9 mouse cellular contexts compared by ENCODE assay signal in the genomic region with DNA sequence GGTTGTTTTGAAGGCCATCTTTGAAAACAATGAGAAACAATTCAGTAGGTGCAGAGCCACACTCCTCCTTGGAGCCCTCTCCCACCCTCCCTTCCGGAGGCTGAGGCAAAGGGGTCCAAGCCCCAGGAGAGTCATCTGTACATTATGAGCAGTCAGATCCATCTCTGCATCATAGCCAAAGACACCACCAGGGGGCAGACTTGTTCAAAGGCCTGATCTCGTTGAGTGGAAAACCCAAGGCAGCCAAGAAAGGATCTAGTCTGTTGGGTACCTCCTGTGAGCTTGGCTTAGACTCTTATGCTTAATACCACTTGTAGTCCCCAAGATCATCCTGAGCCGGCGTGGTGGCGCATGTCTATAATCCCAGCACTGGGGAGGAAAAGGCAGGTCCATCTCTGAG. TPM values are rescaled to one million over a fixed set of nuclear protein-coding genes. Genes with fewer than 3 reads are reported as not detected.
DNase-seq lines count a peak whose midpoint lies in the region; ATAC-seq and TF ChIP-seq lines count a peak whose summit lies in the region.
"Had no signal": no experiment of that assay in that cellular context is flagged by ENCODE, and none has a peak within 500 bp of the region (broad histone marks: within the 10 kb centered on the region; RNA-seq: fewer than 3 reads in every experiment).

No protein-coding gene starts in this region.

- ATAC-seq in kidney, embryonic 14.5 days (ENCODE audit: low FRiP score, low TSS enrichment) = no peak
- peak; percentile 29; the same call in 1 of the 2 replicates for ATAC-seq in liver, postnatal 0 days

- DNase-seq in kidney, adult 9 months = peak; percentile 52
- DNase-seq in adrenal gland, adult 18-20 months (ENCODE audit: low spot score in 2 of 2) = peak; percentile 68 to 71
- peak; percentile 84 to 88 for DNase-seq in cerebellum, postnatal 10 days
- DNase-seq in kidney, postnatal 36 days = peak; percentile 40 to 76
- peak; percentile 77 for DNase-seq in liver, postnatal 0 days
- peak; percentile 57 for DNase-seq in right cerebral cortex, postnatal 4 days
- DNase-seq in heart, adult 11 months = no peak

- H3K4me2 ChIP-seq in kidney, embryonic 14.5 days (replicated peaks; ENCODE audit: low read depth, low read length) = no peak overlapping the region
- no peak overlapping the region for H3K4me2 ChIP-seq in liver, postnatal 0 days (ENCODE audit: low read depth, low read length)
- H3K4me2 ChIP-seq: lung, embryonic 15.5 days had no signal

- H3K27ac ChIP-seq in kidney, embryonic 14.5 days (ENCODE audit: low read depth, low read length) = no peak overlapping the region
- H3K27ac ChIP-seq in liver, postnatal 0 days (ENCODE audit: low read depth) = no peak overlapping the region
- H3K27ac ChIP-seq: lung, embryonic 15.5 days had no signal

- TF ChIP-seq CTCF in liver, postnatal 0 days (IDR thresholded peaks at IDR 0.05; ENCODE audit: low read depth) = peak; percentile 76

- H3K9me3 ChIP-seq in kidney, embryonic 14.5 days (ENCODE audit: control insufficient read depth, low read length) = peaks cover 15% of the 10 kb centered on the region; the same call in 1 of the 2 replicates
- H3K9me3 ChIP-seq in liver, postnatal 0 days (ENCODE audit: low read length) = no peaks in the 10 kb centered on the region
- H3K9me3 ChIP-seq: lung, embryonic 15.5 days had no signal

- no peaks in the 10 kb centered on the region for H3K27me3 ChIP-seq in kidney, embryonic 14.5 days (ENCODE audit: control insufficient read depth, insufficient read depth, low read length)
- no peaks in the 10 kb centered on the region for H3K27me3 ChIP-seq in liver, postnatal 0 days (ENCODE audit: insufficient read depth, low read length)
- H3K27me3 ChIP-seq: lung, embryonic 15.5 days had no signal

- 69% methylated on average over 5 of the region's 5 CpGs for WGBS in kidney, embryonic 14.5 days
- WGBS in liver, postnatal 0 days (ENCODE audit: insufficient replicate concordance) = 61% methylated on average over 5 of the region's 5 CpGs

- no peak overlapping the region for H3K9ac ChIP-seq in kidney, embryonic 14.5 days (ENCODE audit: low read depth, low read length)
- H3K9ac ChIP-seq in liver, postnatal 0 days (replicated peaks) = no peak overlapping the region
- H3K9ac ChIP-seq: lung, embryonic 15.5 days had no signal

- TF ChIP-seq EP300 in liver, postnatal 0 days (IDR thresholded peaks at IDR 0.05; ENCODE audit: low read depth) = no peak

- no peak overlapping the region for H3K4me3 ChIP-seq in kidney, embryonic 14.5 days (ENCODE audit: low read length)
- H3K4me3 ChIP-seq in liver, postnatal 0 days (ENCODE audit: low read depth, low read length) = no peak overlapping the region
- H3K4me3 ChIP-seq: lung, embryonic 15.5 days had no signal

- no peaks in the 10 kb centered on the region for H3K4me1 ChIP-seq in kidney, embryonic 14.5 days (ENCODE audit: control insufficient read depth, insufficient read depth, low read length)
- no peaks in the 10 kb centered on the region; the same call in 1 of the 2 replicates for H3K4me1 ChIP-seq in liver, postnatal 0 days (ENCODE audit: insufficient read depth)
- H3K4me1 ChIP-seq: lung, embryonic 15.5 days had no signal

- no peaks in the 10 kb centered on the region for H3K36me3 ChIP-seq in kidney, embryonic 14.5 days (ENCODE audit: control insufficient read depth, insufficient read depth, low read length)
- no peaks in the 10 kb centered on the region for H3K36me3 ChIP-seq in liver, postnatal 0 days (replicated peaks; ENCODE audit: insufficient read depth, low read length)
- H3K36me3 ChIP-seq: lung, embryonic 15.5 days had no signal

RNA-seq across cellular contexts. Expression of a gene that starts 11.5 kb away (rescaled TPM):
- polyA plus RNA-seq in kidney, embryonic 14.5 days (2014; fragmentation: Nextera tagmentation; extraction: Ambion mirVana) = 0.08 and 0.21 TPM in 2 replicates
- total RNA-seq in adrenal gland, adult 18-20 months (2021) = not detected
- polyA plus RNA-seq in liver, postnatal 0 days (2015; fragmentation: Nextera tagmentation; extraction: Ambion mirVana) = 0.06 and 0.11 TPM in 2 replicates

RNA-seq across cellular contexts. Expression of a gene that starts 23.6 kb away (rescaled TPM):
- 0.09 and 0.39 TPM in 2 replicates for polyA plus RNA-seq in kidney, embryonic 14.5 days (2014; fragmentation: Nextera tagmentation; extraction: Ambion mirVana)
- total RNA-seq in adrenal gland, adult 18-20 months (2021) = not detected
- 0.02 TPM in 1 of 2 replicates, not detected in the other for polyA plus RNA-seq in liver, postnatal 0 days (2015; fragmentation: Nextera tagmentation; extraction: Ambion mirVana)

RNA-seq across cellular contexts. Expression of a gene that starts 48.0 kb away (rescaled TPM):
- polyA plus RNA-seq in kidney, embryonic 14.5 days (2014; fragmentation: Nextera tagmentation; extraction: Ambion mirVana) = 1.1 and 1.3 TPM in 2 replicates
- under 1 TPM; 0.17 to 0.99 TPM for total RNA-seq in adrenal gland, adult 18-20 months (2021)
- 3.6 and 4.5 TPM in 2 replicates for polyA plus RNA-seq in liver, postnatal 0 days (2015; fragmentation: Nextera tagmentation; extraction: Ambion mirVana)
